Mouse (Mus musculus) small intestine, adult 2 months (tissue): ENCODE data around the gene Angptl6.

Source experiments
- CTCF ChIP-seq: fragments of 200-500 bp; IDR thresholded peaks from 2 replicates; pipeline ENCODE4 v1.5.1; 2012; ENCODE audit warnings: low read depth, mild to moderate bottlenecking, control low read depth, inconsistent platforms, low read length, moderate library complexity, mixed read lengths; ENCODE audit not compliant: insufficient replicate concordance, insufficient read length; ENCODE audit errors: extremely low read depth
- POLR2A ChIP-seq: fragments of 200-500 bp; IDR thresholded peaks from 2 replicates; pipeline ENCODE4 v1.6.1; 2012; ENCODE audit warnings: low read depth, mild to moderate bottlenecking, control low read depth, inconsistent platforms, low read length, moderate library complexity

- TF ChIP-seq CTCF = peak; percentile 35; the same call in 1 of the 2 replicates
- no peak for TF ChIP-seq POLR2A
Measured at GRCm38 (mm10) chr9:20842670-20843069, 36.9 kb downstream of the Angptl6 start.
